Comparison of ENCODE assay signal across 8 mouse cellular contexts in the genomic region with DNA sequence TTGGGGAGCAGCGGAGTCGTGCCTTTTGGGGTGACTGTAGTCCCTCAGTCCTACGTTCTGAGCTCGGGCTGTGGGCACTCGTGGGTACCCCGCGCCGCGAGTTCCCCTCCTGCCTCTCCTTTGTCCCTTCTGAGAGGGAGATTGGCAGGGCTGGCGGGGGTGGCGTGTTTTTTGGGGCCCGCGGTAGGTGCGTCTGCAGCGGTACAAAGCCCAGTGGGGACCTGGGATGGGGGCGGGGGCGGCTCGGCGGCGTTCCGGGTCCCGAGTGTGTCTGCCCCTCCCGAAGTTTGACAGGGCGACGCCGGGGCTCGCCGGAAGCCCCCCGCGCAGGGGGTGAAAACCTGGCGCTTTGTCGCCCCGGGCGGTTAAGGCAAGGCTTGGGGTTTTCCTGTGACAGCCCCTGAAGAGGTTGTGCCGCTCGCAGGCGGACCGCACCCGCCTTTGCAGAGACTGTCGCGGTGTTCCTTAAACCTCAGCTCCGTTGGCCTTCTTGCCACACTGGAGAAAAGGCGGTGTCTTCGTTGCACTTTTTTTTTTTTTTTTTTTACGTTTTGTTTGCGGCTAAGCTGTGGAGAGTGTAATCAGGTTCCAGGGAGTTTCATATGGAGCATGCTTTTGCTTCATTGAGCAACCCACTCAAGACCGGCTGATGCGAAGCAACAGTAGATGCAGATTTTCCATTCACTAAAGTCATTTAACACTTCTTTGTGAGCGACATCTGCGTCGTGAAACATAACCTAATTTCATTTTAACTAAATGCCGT. TPM values are rescaled to one million over a fixed set of nuclear protein-coding genes. Genes with fewer than 3 reads are reported as not detected.
DNase-seq lines count a peak whose midpoint lies in the region; ATAC-seq and TF ChIP-seq lines count a peak whose summit lies in the region.

No protein-coding gene starts in this region.

- H3K36me3 ChIP-seq in embryonic facial prominence, embryonic 14.5 days (ENCODE audit: control insufficient read depth, insufficient read depth, low read length): no peaks in the 10 kb centered on the region
- H3K36me3 ChIP-seq in heart, embryonic 14.5 days (ENCODE audit: control insufficient read depth, insufficient read depth, low read length): no peaks in the 10 kb centered on the region
- H3K36me3 ChIP-seq in kidney, postnatal 0 days (ENCODE audit: insufficient read depth, low read length): no peaks in the 10 kb centered on the region
- H3K36me3 ChIP-seq in lung, postnatal 0 days (ENCODE audit: insufficient read depth, low read length): no peaks in the 10 kb centered on the region

- under 1% methylated on average over 34 of the region's 52 CpGs for WGBS in embryonic facial prominence, embryonic 14.5 days
- under 1% methylated on average over 52 of the region's 52 CpGs for WGBS in heart, embryonic 14.5 days
- WGBS in kidney, postnatal 0 days: under 1% methylated on average over 52 of the region's 52 CpGs
- WGBS in lung, postnatal 0 days: under 1% methylated on average over 31 of the region's 52 CpGs
- WGBS in olfactory bulb, adult 2 months: under 1% methylated on average over 51 of the region's 52 CpGs

- peak overlapping the region; percentile 97 for H3K9ac ChIP-seq in embryonic facial prominence, embryonic 14.5 days (ENCODE audit: low read depth, low read length)
- H3K9ac ChIP-seq in heart, embryonic 14.5 days (ENCODE audit: low read length): peak overlapping the region; percentile 100
- peak overlapping the region; percentile 92 for H3K9ac ChIP-seq in kidney, postnatal 0 days (ENCODE audit: low read depth, low read length)
- H3K9ac ChIP-seq in lung, postnatal 0 days (replicated peaks; ENCODE audit: low read depth): peak overlapping the region; percentile 92

- no peak for TF ChIP-seq CTCF in kidney, postnatal 0 days (IDR thresholded peaks at IDR 0.05; ENCODE audit: low read depth)
- no peak for TF ChIP-seq CTCF in lung, postnatal 0 days (IDR thresholded peaks at IDR 0.05)
- no peak for TF ChIP-seq CTCF in olfactory bulb, adult 2 months (IDR thresholded peaks at IDR 0.05; ENCODE audit: insufficient read depth, low read depth, low read length)

- peak; percentile 42; the same call in 1 of the 2 replicates for ATAC-seq in embryonic facial prominence, embryonic 14.5 days (ENCODE audit: low read depth)
- ATAC-seq in heart, embryonic 14.5 days (ENCODE audit: insufficient number of reproducible peaks, insufficient read depth, low FRiP score, low read depth): peak; percentile 10
- ATAC-seq in kidney, postnatal 0 days (replicated peaks; ENCODE audit: low FRiP score, low read depth): no peak; the same call in none of the 2 replicates
- ATAC-seq in lung, postnatal 0 days: peak; percentile 20

- TF ChIP-seq POLR2A in olfactory bulb, adult 2 months (IDR thresholded peaks at IDR 0.05; ENCODE audit: insufficient read depth, low read depth, low read length): no peak

- H3K27me3 ChIP-seq in embryonic facial prominence, embryonic 14.5 days (replicated peaks; ENCODE audit: control insufficient read depth, insufficient read depth, low read length): no peaks in the 10 kb centered on the region
- no peaks in the 10 kb centered on the region for H3K27me3 ChIP-seq in heart, embryonic 14.5 days (ENCODE audit: control insufficient read depth, insufficient read depth, low read length)
- no peaks in the 10 kb centered on the region for H3K27me3 ChIP-seq in kidney, postnatal 0 days (ENCODE audit: insufficient read depth, low read length)
- no peaks in the 10 kb centered on the region for H3K27me3 ChIP-seq in lung, postnatal 0 days (replicated peaks; ENCODE audit: insufficient read depth, low read length)

- TF ChIP-seq EP300 in lung, postnatal 0 days (IDR thresholded peaks at IDR 0.05): no peak

- no peaks in the 10 kb centered on the region for H3K9me3 ChIP-seq in embryonic facial prominence, embryonic 14.5 days (ENCODE audit: control insufficient read depth, low read length)
- H3K9me3 ChIP-seq in heart, embryonic 14.5 days (ENCODE audit: control insufficient read depth, low read length): no peaks in the 10 kb centered on the region
- H3K9me3 ChIP-seq in kidney, postnatal 0 days (replicated peaks; ENCODE audit: low read length): no peaks in the 10 kb centered on the region
- H3K9me3 ChIP-seq in lung, postnatal 0 days (ENCODE audit: low read length): no peaks in the 10 kb centered on the region

- DNase-seq in CD4-positive helper T cell, adult 2 months (ENCODE audit: low read depth, low spot score): peak; percentile 89
- DNase-seq in adrenal gland, adult 8-10 months: peak; percentile 41
- peak; percentile 74 for DNase-seq in embryonic facial prominence, embryonic 14.5 days (ENCODE audit: low spot score)
- DNase-seq in kidney, postnatal 0 days (ENCODE audit: low spot score): peak; percentile 54
- DNase-seq in lung, postnatal 0 days (ENCODE audit: low spot score): peak; percentile 78
- DNase-seq in thymus, postnatal 14 days: peak; percentile 95

- H3K4me1 ChIP-seq in embryonic facial prominence, embryonic 14.5 days (ENCODE audit: control insufficient read depth, insufficient read depth, low read length): peaks cover 8% of the 10 kb centered on the region; the same call in 1 of the 2 replicates
- H3K4me1 ChIP-seq in heart, embryonic 14.5 days (ENCODE audit: control insufficient read depth in 2 of 2, insufficient read depth in 2 of 2, low read length in 2 of 2): peaks cover 5 to 43% of the 10 kb centered on the region in 2 experiments
- no peaks in the 10 kb centered on the region for H3K4me1 ChIP-seq in kidney, postnatal 0 days (replicated peaks; ENCODE audit: insufficient read depth, low read length)
- H3K4me1 ChIP-seq in lung, postnatal 0 days (ENCODE audit: insufficient read depth, low read depth, low read length): 0 out of 2 replicates have a peak, but pooled peaks cover 5% of the 10 kb centered on the region
- H3K4me1 ChIP-seq in olfactory bulb, adult 2 months (ENCODE audit: control insufficient read depth, insufficient read depth, low read length): no peaks in the 10 kb centered on the region

- peak overlapping the region; percentile 97 for H3K4me3 ChIP-seq in embryonic facial prominence, embryonic 14.5 days (ENCODE audit: low read depth, low read length)
- H3K4me3 ChIP-seq in heart, embryonic 14.5 days (ENCODE audit: control insufficient read depth in 1 of 2, insufficient read depth in 1 of 2, low read depth in 1 of 2, low read length in 2 of 2): peak overlapping the region; percentile 76 to 99
- peak overlapping the region; percentile 89 for H3K4me3 ChIP-seq in kidney, postnatal 0 days (replicated peaks; ENCODE audit: low read depth, low read length)
- peak overlapping the region; percentile 89 for H3K4me3 ChIP-seq in lung, postnatal 0 days (ENCODE audit: low read depth, low read length)
- peak overlapping the region; percentile 95 for H3K4me3 ChIP-seq in olfactory bulb, adult 2 months (ENCODE audit: insufficient read depth, low read depth, low read length)

- peak overlapping the region; percentile 66 for H3K4me2 ChIP-seq in embryonic facial prominence, embryonic 14.5 days (ENCODE audit: low read depth, low read length)
- peak overlapping the region; percentile 62 for H3K4me2 ChIP-seq in heart, embryonic 14.5 days (ENCODE audit: low read length)
- H3K4me2 ChIP-seq in kidney, postnatal 0 days (ENCODE audit: low read length): peak overlapping the region; percentile 81
- H3K4me2 ChIP-seq in lung, postnatal 0 days (replicated peaks; ENCODE audit: low read depth, low read length): peak overlapping the region; percentile 83

- peak overlapping the region; percentile 94 for H3K27ac ChIP-seq in embryonic facial prominence, embryonic 14.5 days (replicated peaks; ENCODE audit: low read depth, low read length)
- peak overlapping the region; percentile 84 to 98 for H3K27ac ChIP-seq in heart, embryonic 14.5 days (replicated peaks in 1 of 2; ENCODE audit: control insufficient read depth in 1 of 2, insufficient read depth in 1 of 2, low read depth in 2 of 2, low read length in 2 of 2)
- H3K27ac ChIP-seq in kidney, postnatal 0 days: peak overlapping the region; percentile 90
- H3K27ac ChIP-seq in lung, postnatal 0 days (ENCODE audit: low read length): peak overlapping the region; percentile 96
- H3K27ac ChIP-seq in olfactory bulb, adult 2 months (ENCODE audit: insufficient read depth, low read depth, low read length): peak overlapping the region; percentile 90

RNA-seq across cellular contexts. Expression of gene Osbpl8, which starts 0.8 kb away (rescaled TPM):
- total RNA-seq in adrenal gland, adult 8-10 months (2022): 10 to 100 TPM; 25.7 to 38.0 (median 33.1) TPM
- polyA plus RNA-seq in embryonic facial prominence, embryonic 14.5 days (2014; fragmentation: Nextera tagmentation; extraction: Ambion mirVana): 9.5 and 10.0 TPM in 2 replicates
- 43.9 and 50.3 TPM in 2 replicates for polyA plus RNA-seq in heart, embryonic 14.5 days (2014; fragmentation: Nextera tagmentation; extraction: Ambion mirVana)
- 11.0 and 11.8 TPM in 2 replicates for polyA plus RNA-seq in kidney, postnatal 0 days (2015; fragmentation: Nextera tagmentation; extraction: Ambion mirVana)
- polyA plus RNA-seq in lung, postnatal 0 days (2015; fragmentation: Nextera tagmentation; extraction: Ambion mirVana): 12.9 and 14.4 TPM in 2 replicates
- not detected in 2 replicates for polyA plus RNA-seq in olfactory bulb, adult 2 months (2012; ENCODE audit: insufficient read depth, insufficient read length, low replicate concordance, missing spikeins)

Comparison
In these comparisons a context has a peak if more than half of its experiments do, and no peak if none do; other contexts are left out.
1. DNase-seq: peak in every context shown above with its lines; median percentile 95 in thymus, postnatal 14 days; 89 in CD4-positive helper T cell, adult 2 months; 78 in lung, postnatal 0 days; 74 in embryonic facial prominence, embryonic 14.5 days; 54 in kidney, postnatal 0 days; 41 in adrenal gland, adult 8-10 months.